1 mouse cellular context compared by ENCODE assay signal in the genomic region with DNA sequence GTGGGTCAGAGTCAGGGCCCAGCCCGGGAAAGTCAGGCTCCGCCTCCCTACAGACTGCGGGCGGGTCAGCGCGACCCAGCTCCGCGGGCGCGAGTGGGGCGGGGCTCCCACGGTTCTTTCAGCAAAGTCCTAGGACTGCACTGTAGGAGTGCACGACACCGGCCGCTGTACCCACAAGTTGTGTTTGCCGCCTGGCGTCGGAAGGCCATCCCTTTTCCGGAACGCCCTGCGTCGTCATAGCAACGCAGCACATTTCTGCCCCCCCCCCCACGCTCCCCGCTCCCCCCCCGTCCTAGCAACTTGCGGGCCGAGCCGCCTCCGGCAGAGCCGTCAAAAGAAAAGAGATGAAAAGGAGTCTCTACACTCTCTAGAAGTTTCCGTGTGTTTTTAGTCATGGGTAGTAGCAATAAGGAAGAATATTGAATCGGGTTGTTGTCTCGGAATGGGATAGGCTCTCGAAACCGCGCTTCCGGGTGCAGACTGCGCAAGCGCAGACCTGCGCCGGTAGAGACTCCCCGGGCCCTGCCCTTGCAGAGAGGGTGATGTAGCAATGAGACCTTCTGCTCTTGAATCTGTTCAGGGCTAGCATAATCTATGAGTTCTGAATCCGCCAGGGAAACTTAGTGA.
TF ChIP-seq lines count a peak whose summit lies in the region.

Axdnd1 (minus strand) TSS at position 489 of the 627 bp plus-strand sequence.

TF ChIP-seq in CH12.LX, 34 proteins besides CTCF, POLR2A, EP300 and RAD21 (continued from another document):
- peak; percentile 75 for TF ChIP-seq ZMIZ1 (IDR thresholded peaks at IDR 0.05; ENCODE audit: low read depth, low read length)
- TF ChIP-seq KAT2A (IDR thresholded peaks at IDR 0.05; ENCODE audit: insufficient replicate concordance, low read length), result 0 out of 2 replicates have a peak, but pooled peaks have one; percentile 38
- TF ChIP-seq PAX5 (IDR thresholded peaks at IDR 0.05; ENCODE audit: low read length), result no peak
- no peak for TF ChIP-seq MEF2A (IDR thresholded peaks at IDR 0.05; ENCODE audit: borderline replicate concordance, low read depth, low read length)
- TF ChIP-seq TCF12 (IDR thresholded peaks at IDR 0.05; ENCODE audit: low read depth, low read length), result peak; percentile 63; the same call in 1 of the 2 replicates
- no peak for TF ChIP-seq ZNF384 (IDR thresholded peaks at IDR 0.05; ENCODE audit: low read depth, low read length)
- no peak for TF ChIP-seq JUN (IDR thresholded peaks at IDR 0.05; ENCODE audit: insufficient read depth, low read depth, low read length)
- TF ChIP-seq CHD2 (IDR thresholded peaks at IDR 0.05; ENCODE audit: low read length), result no peak
- TF ChIP-seq NELFE (IDR thresholded peaks at IDR 0.05; ENCODE audit: low read depth, low read length), result peak; percentile 84
- TF ChIP-seq ZKSCAN1 (IDR thresholded peaks at IDR 0.05; ENCODE audit: borderline replicate concordance, low read depth, low read length), result no peak
- TF ChIP-seq ETS1 (conservative IDR thresholded peaks at IDR 0.05; ENCODE audit: low read depth, low read length), result no peak
- TF ChIP-seq NRF1 (IDR thresholded peaks at IDR 0.05; ENCODE audit: low read depth, low read length), result peak; percentile 85
- TF ChIP-seq ELF1 (IDR thresholded peaks at IDR 0.05; ENCODE audit: low read depth, low read length), result peak; percentile 96
- peak; percentile 63 for TF ChIP-seq HCFC1 (IDR thresholded peaks at IDR 0.05; ENCODE audit: low read depth, low read length)
- TF ChIP-seq IRF4 (IDR thresholded peaks at IDR 0.05; ENCODE audit: low read depth, low read length), result peak; percentile 47
